Mouse (Mus musculus) CH12F3 (cell line): Measurements from ENCODE around the gene Eif1ad.
"Not testable (repeated sequence)": the region's sequence is repeated elsewhere in the genome, so short reads cannot be mapped to it uniquely, and the experiment has no call there.

ENCODE experiments used
- in situ Hi-C: fragments of 300-500 bp; cut with MboI; formaldehyde crosslinking; loops from 2 replicates; pipeline ENCODE4 v1.14.3; 2020; ENCODE audit warnings: low sequenced_read_pairs

Gene Eif1ad

GRCm38 (mm10) chr19:5374748-5375147 lies 8.2 kb downstream of the Eif1ad start:
- in situ Hi-C loops = no loop called here

DNA sequence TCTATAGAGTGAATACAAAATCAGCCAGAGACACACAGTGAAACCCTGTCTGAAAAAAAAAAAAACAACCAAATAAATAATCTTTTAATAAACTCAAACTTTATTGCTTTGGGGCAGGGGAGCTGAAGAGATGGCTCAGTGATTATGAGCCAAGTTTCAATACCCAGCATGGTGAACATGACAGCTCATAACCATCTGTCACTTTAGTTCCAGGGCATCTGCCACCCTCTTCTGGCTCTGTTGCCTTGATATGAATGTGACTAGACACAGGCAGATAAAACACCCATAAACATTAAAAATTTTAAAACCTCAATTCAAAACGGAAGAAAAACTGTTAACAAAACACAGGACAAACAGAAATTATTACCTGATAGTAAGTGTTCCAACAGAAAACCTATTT lies 10.9 kb downstream of the Eif1ad start:
- in situ Hi-C loops = no loop called here

- in situ Hi-C loops = no loop called here
Measured at GRCm38 (mm10) chr19:5383326-5383725, 16.8 kb downstream of the Eif1ad start.

DNA sequence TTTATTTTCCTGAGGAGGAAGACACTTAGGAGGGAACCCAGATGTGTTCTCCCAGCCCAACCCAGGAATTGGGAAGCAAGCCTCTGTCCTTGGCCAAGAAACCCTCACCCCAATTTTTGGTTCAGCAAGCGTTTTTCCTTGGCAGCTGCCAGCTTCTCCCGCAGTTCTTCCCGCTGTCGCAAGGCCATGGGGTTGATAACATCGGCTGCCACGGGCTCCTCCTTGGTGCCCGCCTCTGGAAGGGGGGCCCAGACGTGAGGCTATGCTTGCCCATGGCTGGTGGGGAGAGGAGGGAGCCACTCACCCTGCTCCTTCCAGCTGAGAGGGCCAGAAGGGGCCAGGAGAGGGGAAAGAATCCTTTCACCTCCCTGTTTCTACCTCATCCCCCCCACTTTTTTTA lies 18.2 kb downstream of the Eif1ad start:
- in situ Hi-C loops = no loop called here

DNA sequence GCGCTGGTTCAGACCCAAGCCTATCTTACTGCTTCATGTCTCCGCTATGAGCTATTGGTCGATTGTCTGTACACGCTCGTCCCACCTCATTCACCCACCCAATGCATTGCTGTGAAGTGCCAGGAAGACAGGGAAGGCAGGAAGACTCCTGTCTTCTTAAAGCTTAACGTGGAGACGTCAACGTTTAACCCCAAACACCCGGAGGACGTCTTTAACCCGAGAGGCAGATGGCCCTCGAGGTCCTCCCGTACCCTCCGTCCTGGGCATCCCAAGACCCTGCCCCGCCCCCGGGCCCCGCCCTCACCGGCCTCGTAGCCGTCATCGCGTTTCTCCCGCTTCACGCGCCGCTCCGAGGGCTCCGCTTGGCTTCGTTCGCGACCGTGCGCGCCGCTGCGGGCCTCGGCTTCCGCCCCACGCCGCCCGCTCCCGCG lies 21.5 kb downstream of the Eif1ad start:
- in situ Hi-C loops = no loop called here

DNA sequence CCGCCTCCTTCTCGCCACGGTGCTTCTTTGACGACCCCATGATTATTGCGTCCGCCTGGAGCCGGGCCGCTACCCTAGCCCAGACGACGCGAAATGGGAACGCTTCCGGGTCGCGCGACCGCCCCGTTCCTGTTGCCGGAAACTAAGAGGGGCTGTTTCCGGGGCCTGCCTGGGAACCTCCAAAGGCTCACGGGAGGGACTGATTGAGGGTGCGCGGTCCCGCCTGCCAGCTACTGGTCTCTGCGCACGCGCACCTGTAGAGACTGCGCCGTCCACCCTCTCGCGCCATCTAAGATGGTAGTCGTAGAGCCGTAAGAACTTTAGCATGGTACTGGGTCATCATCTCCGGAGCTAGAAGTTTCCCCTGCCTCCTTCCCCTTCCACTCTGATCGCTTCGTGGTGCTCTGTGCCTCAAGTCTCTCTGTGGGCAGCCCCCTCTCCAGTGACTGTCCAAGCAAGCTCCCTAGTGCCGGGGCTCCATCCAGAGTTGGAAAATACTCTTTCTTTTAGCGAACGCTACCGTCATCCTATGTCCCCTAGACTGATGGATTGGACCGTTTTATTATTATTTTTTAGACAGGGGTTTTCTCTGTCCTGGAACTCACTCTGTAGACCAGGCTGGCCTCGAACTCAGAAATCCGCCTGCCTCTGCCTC lies 22.2 kb downstream of the Eif1ad start, which contains the start of gene Sart1:
Gene Sart1, minus strand, starts transcription at position 116 of the 655 bp plus-strand sequence.
- in situ Hi-C loops = no loop called here

DNA sequence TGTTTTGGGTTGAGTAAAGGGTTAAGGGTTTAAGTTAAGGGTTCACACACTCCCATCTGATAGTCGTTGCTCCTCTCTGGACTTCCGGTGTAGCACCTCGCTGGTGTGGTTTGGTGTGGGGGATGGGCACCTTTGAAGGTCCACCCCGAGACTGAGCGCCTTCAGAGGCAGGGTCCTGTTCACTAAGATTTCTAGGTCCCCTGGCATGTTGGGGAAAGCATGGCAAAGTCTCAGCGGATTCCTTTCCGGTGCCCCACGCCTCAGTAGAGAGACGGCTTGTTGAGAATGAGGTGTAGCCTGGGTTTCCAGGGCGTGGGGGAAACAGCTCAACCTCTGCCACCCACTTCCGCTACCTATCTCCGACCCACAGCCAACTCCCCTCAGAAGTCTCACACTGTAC lies 23.1 kb downstream of the Eif1ad start:
- in situ Hi-C loops = no loop called here

- in situ Hi-C loops = no loop called here
Measured at GRCm38 (mm10) chr19:5390416-5390815, 23.9 kb downstream of the Eif1ad start.

GRCm38 (mm10) chr19:5392892-5393291 lies 26.4 kb downstream of the Eif1ad start:
- in situ Hi-C loops = no loop called here

DNA sequence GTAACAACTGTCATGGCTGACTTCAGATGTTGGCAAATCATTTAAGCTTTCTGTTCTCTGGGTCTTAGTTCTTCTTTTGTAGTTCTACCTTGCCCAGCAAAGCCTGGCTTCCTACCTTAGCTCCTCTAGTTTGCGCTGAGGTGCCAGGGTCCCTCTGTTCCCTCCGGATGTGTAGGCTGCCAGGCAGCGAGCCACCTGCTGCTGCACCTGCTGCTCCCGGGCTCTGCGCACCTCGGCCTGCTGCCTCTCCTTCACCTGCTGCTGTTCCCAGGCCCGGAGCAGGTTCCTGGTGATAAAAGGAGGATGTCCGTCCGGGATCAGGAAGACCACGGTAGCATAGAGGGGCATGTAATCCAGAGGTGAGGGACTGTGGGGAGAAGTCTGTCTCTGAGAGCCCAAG lies 27.6 kb downstream of the Eif1ad start:
- in situ Hi-C loops = no loop called here

- in situ Hi-C loops = no loop called here
Measured at GRCm38 (mm10) chr19:5395371-5395770, 28.8 kb downstream of the Eif1ad start.

- in situ Hi-C loops = not testable (repeated sequence)
Measured at GRCm38 (mm10) chr19:5401073-5401472, 34.5 kb downstream of the Eif1ad start.

DNA sequence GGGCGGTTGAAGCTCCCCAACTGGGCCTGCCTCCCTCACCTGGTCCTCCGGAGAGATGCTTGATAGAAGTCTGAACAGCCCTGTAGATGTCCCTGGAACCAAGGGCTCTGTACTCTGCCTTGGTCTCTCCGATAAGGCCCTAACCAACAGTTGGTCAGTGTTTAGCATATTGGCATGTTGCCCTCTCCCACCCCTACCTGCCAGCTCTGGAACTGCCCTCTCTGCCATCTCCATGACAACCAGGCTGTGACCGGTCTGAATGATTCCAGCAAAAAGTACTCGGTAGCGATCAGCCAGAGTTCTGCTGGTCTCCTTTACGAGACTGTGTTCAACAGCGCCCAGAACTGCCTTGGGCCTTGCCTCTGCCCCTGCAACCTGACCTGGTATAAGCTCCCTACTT lies 35.8 kb downstream of the Eif1ad start, which contains the start of gene Tsga10ip:
Gene Tsga10ip, minus strand, starts transcription at position 234 of the 400 bp plus-strand sequence.
- in situ Hi-C loops = no loop called here

GRCm38 (mm10) chr19:5405924-5406323 lies 39.4 kb downstream of the Eif1ad start:
- in situ Hi-C loops = no loop called here

DNA sequence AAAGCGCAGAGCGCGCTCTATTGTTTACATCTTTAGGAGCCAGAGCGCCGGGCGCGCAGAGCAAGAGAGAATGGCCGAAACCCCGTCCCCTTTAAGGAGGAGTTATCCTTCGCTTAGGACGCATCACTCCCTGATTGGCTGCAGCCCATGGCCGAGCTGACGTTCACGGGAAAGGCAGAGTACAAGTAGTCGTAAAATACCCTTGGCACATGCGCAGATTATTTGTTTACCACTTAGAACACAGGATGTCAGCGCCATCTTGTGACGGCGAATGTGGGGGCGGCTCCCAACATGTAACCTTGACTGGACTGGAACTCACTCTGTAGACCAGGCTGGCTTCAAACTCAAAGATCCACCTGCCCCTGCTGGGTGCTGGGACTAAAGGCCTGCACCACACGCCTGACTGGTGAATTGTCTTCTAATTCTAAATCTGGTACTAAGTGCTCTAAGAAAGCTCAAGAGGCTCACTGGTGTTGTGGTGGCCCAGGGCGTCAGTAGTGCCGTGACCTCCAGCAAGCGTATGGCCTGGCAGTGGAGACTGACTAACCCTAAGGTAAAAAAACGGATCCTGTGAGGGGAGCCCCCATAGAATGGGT lies 40.1 kb downstream of the Eif1ad start:
- in situ Hi-C loops = not testable (repeated sequence)

DNA sequence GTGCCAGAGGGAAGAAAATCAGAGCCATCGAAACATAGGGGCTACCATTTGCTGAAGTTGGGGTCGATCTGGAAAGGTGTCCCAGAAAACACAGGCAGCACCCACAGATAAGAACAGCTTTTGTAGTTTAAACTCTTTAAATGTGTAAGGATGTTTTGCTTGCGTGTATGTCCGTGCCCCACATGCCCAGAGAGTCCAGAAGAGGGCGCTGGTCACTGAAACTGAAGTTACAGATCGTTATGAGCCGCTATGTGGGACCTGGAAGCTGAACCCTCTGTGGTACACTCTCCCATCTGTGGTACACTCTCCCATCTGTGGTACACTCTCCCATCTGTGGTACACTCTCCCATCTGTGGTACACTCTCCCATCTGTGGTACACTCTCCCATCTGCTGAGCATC lies 40.6 kb downstream of the Eif1ad start:
- in situ Hi-C loops = no loop called here

- in situ Hi-C loops = no loop called here
Measured at GRCm38 (mm10) chr19:5408057-5409001, 41.8 kb downstream of the Eif1ad start.

DNA sequence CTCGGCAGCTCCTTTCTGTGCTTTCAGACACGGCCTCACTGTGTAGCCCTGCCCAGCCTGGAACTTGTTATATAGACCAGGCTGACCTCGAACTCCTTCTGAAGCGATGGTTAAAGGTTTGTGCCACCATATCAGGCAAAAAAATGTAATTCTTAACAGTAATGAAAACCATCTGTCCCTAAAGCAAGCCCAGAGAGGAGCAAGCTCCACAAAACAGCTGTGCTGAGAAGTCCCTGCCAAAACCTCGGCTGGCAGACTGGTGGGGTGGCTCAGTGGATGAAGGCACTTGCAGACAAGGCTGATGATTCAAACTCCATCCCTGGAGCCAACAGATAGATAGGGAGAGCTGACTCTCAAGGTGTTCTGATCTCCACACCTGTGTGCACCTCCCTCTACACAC lies 42.5 kb downstream of the Eif1ad start:
- in situ Hi-C loops = no loop called here

DNA sequence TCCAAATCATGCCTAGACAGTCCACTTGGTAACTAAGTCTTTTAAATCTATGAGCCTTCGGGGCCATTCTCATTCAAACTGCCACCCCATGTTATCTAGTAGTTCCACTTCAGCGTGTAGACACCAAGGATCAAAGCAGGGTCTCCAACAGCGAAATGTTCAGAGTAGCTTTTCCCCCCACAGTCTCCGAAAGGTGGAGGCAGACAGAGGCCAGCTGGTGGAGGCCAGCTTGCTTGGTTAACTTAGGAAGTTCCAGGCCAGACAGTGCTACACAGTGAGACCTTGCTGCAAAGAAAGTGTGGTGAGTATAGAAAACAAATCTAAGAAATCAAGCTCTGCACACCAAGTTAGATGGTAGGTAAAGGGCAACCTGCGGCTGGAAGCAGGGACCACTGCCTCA lies 44.1 kb downstream of the Eif1ad start:
- in situ Hi-C loops = no loop called here

- in situ Hi-C loops = no loop called here
Measured at GRCm38 (mm10) chr19:5411961-5412360, 45.4 kb downstream of the Eif1ad start.

DNA sequence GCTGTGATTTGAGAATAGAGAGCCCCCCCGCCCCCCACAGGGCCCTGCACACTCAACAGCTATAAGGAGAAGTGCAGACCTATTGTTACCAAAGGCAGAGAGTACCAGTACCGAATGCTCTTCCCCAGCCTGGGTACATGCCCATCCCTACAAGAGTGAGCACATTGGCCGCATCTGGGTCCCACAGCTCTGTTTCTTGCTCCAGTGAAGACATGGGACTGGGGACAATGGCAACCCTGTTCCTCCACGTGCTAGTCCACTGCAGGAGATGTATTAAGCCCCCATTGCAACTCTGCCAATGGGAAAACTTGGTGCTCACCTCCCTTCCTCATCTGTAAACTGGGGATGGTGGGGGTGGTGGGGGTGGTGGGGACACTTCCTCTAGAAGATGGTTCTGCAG lies 47.3 kb downstream of the Eif1ad start:
- in situ Hi-C loops = no loop called here
